In genomic region chr4:152332952-152333351, GRCm38 (mm10) we compare ENCODE assay signal across 9 mouse cellular contexts. TPM values are rescaled to one million over a fixed set of nuclear protein-coding genes. Genes with fewer than 3 reads are reported as not detected.
DNase-seq lines count a peak whose midpoint lies in the region; ATAC-seq and TF ChIP-seq lines count a peak whose summit lies in the region.
"Had no signal": no experiment of that assay in that cellular context is flagged by ENCODE, and none has a peak within 500 bp of the region (broad histone marks: within the 10 kb centered on the region; RNA-seq: fewer than 3 reads in every experiment).

No protein-coding gene starts in this region.

- intact Hi-C loops in gastrocnemius, postnatal 14 days (cut with DNase I; ENCODE audit: low total_unique reads) = no loop called here

- no peak overlapping the region for H3K4me2 ChIP-seq in intestine, postnatal 0 days (replicated peaks; ENCODE audit: low read depth)
- H3K4me2 ChIP-seq in liver, embryonic 16.5 days (ENCODE audit: low read depth, low read length) = no peak overlapping the region
- no peak overlapping the region for H3K4me2 ChIP-seq in neural tube, embryonic 13.5 days

- 21% methylated on average over 2 of the region's 2 CpGs for whole genome bisulfite sequencing in intestine, postnatal 0 days
- 37% methylated on average over 2 of the region's 2 CpGs for WGBS in liver, embryonic 16.5 days (ENCODE audit: insufficient replicate concordance)
- WGBS in neural tube, embryonic 13.5 days = 46% methylated on average over 2 of the region's 2 CpGs

- no peak overlapping the region for H3K9ac ChIP-seq in intestine, postnatal 0 days (ENCODE audit: low read depth, low read length)
- H3K9ac ChIP-seq in liver, embryonic 16.5 days (ENCODE audit: low read depth, low read length) = no peak overlapping the region
- no peak overlapping the region for H3K9ac ChIP-seq in neural tube, embryonic 13.5 days

- H3K4me3 ChIP-seq in intestine, postnatal 0 days (ENCODE audit: low read depth, low read length) = no peak overlapping the region
- no peak overlapping the region for H3K4me3 ChIP-seq in liver, embryonic 16.5 days (ENCODE audit: low read depth, low read length)
- no peak overlapping the region for H3K4me3 ChIP-seq in neural tube, embryonic 13.5 days
- H3K4me3 ChIP-seq: megakaryocyte, embryonic 14.5 days had no signal

- peak; percentile 99 for TF ChIP-seq CTCF in intestine, postnatal 0 days (IDR thresholded peaks at IDR 0.05; ENCODE audit: low read depth)

- H3K36me3 ChIP-seq in intestine, postnatal 0 days (ENCODE audit: control insufficient read depth, insufficient read depth) = peaks cover 61% of the 10 kb centered on the region
- H3K36me3 ChIP-seq in liver, embryonic 16.5 days (ENCODE audit: control insufficient read depth, insufficient read depth) = peaks cover 54% of the 10 kb centered on the region
- H3K36me3 ChIP-seq in neural tube, embryonic 13.5 days = peaks cover 79% of the 10 kb centered on the region

- H3K9me3 ChIP-seq in intestine, postnatal 0 days (ENCODE audit: control insufficient read depth) = no peaks in the 10 kb centered on the region
- H3K9me3 ChIP-seq in liver, embryonic 16.5 days (replicated peaks; ENCODE audit: control insufficient read depth, low read length) = no peaks in the 10 kb centered on the region
- H3K9me3 ChIP-seq in neural tube, embryonic 13.5 days = no peaks in the 10 kb centered on the region
- H3K9me3 ChIP-seq: megakaryocyte, embryonic 14.5 days had no signal

- H3K27ac ChIP-seq in intestine, postnatal 0 days (ENCODE audit: low read depth, low read length) = no peak overlapping the region
- H3K27ac ChIP-seq in liver, embryonic 16.5 days (ENCODE audit: low read length) = no peak overlapping the region
- H3K27ac ChIP-seq in neural tube, embryonic 13.5 days (replicated peaks) = no peak overlapping the region

- no peaks in the 10 kb centered on the region for H3K4me1 ChIP-seq in intestine, postnatal 0 days (replicated peaks; ENCODE audit: control insufficient read depth, insufficient read depth, low read length)
- peaks cover 1% of the 10 kb centered on the region; the same call in 1 of the 2 replicates for H3K4me1 ChIP-seq in liver, embryonic 16.5 days (ENCODE audit: control insufficient read depth, low read depth, low read length)
- peaks cover 2% of the 10 kb centered on the region; the same call in 1 of the 2 replicates for H3K4me1 ChIP-seq in neural tube, embryonic 13.5 days (replicated peaks)

- 0 out of 2 replicates have a peak, but pooled peaks have one; percentile 15 for ATAC-seq in intestine, postnatal 0 days
- ATAC-seq in liver, embryonic 16.5 days (ENCODE audit: low read depth) = peak; percentile 32; the same call in 1 of the 2 replicates
- ATAC-seq in neural tube, embryonic 13.5 days (ENCODE audit: low read depth) = peak; percentile 60; the same call in 1 of the 2 replicates

- H3K27me3 ChIP-seq in intestine, postnatal 0 days (replicated peaks; ENCODE audit: control insufficient read depth, insufficient read depth, low read length) = peaks cover 9% of the 10 kb centered on the region
- H3K27me3 ChIP-seq in liver, embryonic 16.5 days (ENCODE audit: control insufficient read depth, insufficient read depth, low read depth, low read length) = peaks cover 18% of the 10 kb centered on the region
- H3K27me3 ChIP-seq in neural tube, embryonic 13.5 days = no peaks in the 10 kb centered on the region; the same call in 1 of the 2 replicates

- DNase-seq in ovary, adult 18-20 months (ENCODE audit: low spot score) = peak; percentile 24
- DNase-seq in ovary, postnatal 10 days (ENCODE audit: low spot score) = no peak
- DNase-seq in c-Kit-positive CD71-negative TER-119-negative erythroid progenitor cells, embryonic 14.5 days (ENCODE audit: low read depth) = peak; percentile 63
- peak; percentile 74 for DNase-seq in gastrocnemius, postnatal 14 days
- peak; percentile 73 for DNase-seq in thymus, postnatal 14 days

RNA-seq across cellular contexts. Expression of gene Chd5, which starts 5.5 kb away (rescaled TPM):
- under 1 TPM; 0.11 to 0.45 TPM for total RNA-seq in gastrocnemius, postnatal 14 days (2021)
- 1.4 and 1.5 TPM in 2 replicates for polyA plus RNA-seq in intestine, postnatal 0 days (2015; fragmentation: Nextera tagmentation; extraction: Ambion mirVana)
- polyA plus RNA-seq in liver, embryonic 16.5 days (2015; fragmentation: Nextera tagmentation; extraction: Ambion mirVana) = 0.04 TPM in 1 of 2 replicates, not detected in the other
- polyA plus RNA-seq in neural tube, embryonic 13.5 days (2015; fragmentation: Nextera tagmentation; extraction: Ambion mirVana) = 26.0 and 30.8 TPM in 2 replicates

RNA-seq across cellular contexts. Expression of gene Rpl22, which starts 7.4 kb away (rescaled TPM):
- 100 to 1,000 TPM; 233 to 251 TPM for total RNA-seq in gastrocnemius, postnatal 14 days (2021)
- 281 and 296 TPM in 2 replicates for polyA plus RNA-seq in intestine, postnatal 0 days (2015; fragmentation: Nextera tagmentation; extraction: Ambion mirVana)
- polyA plus RNA-seq in liver, embryonic 16.5 days (2015; fragmentation: Nextera tagmentation; extraction: Ambion mirVana) = 161 and 209 TPM in 2 replicates
- polyA plus RNA-seq in neural tube, embryonic 13.5 days (2015; fragmentation: Nextera tagmentation; extraction: Ambion mirVana) = 198 and 217 TPM in 2 replicates

RNA-seq across cellular contexts. Expression of gene Rnf207, which starts 14.2 kb away (rescaled TPM):
- not detected for total RNA-seq in gastrocnemius, postnatal 14 days (2021)
- polyA plus RNA-seq in intestine, postnatal 0 days (2015; fragmentation: Nextera tagmentation; extraction: Ambion mirVana) = 0.69 and 0.70 TPM in 2 replicates
- polyA plus RNA-seq in liver, embryonic 16.5 days (2015; fragmentation: Nextera tagmentation; extraction: Ambion mirVana) = not detected in 2 replicates
- 6.3 and 10.4 TPM in 2 replicates for polyA plus RNA-seq in neural tube, embryonic 13.5 days (2015; fragmentation: Nextera tagmentation; extraction: Ambion mirVana)

RNA-seq across cellular contexts. Expression of gene Icmt, which starts 35.9 kb away (rescaled TPM):
- total RNA-seq in gastrocnemius, postnatal 14 days (2021) = 10 to 100 TPM; 16.0 to 19.0 TPM
- 12.6 and 12.9 TPM in 2 replicates for polyA plus RNA-seq in intestine, postnatal 0 days (2015; fragmentation: Nextera tagmentation; extraction: Ambion mirVana)
- 5.9 and 6.5 TPM in 2 replicates for polyA plus RNA-seq in liver, embryonic 16.5 days (2015; fragmentation: Nextera tagmentation; extraction: Ambion mirVana)
- 17.9 and 21.7 TPM in 2 replicates for polyA plus RNA-seq in neural tube, embryonic 13.5 days (2015; fragmentation: Nextera tagmentation; extraction: Ambion mirVana)

RNA-seq across cellular contexts. Expression of gene Hes3, which starts 41.5 kb away (rescaled TPM):
- not detected for total RNA-seq in gastrocnemius, postnatal 14 days (2021)
- not detected in 2 replicates for polyA plus RNA-seq in intestine, postnatal 0 days (2015; fragmentation: Nextera tagmentation; extraction: Ambion mirVana)
- polyA plus RNA-seq in liver, embryonic 16.5 days (2015; fragmentation: Nextera tagmentation; extraction: Ambion mirVana) = not detected in 2 replicates
- polyA plus RNA-seq in neural tube, embryonic 13.5 days (2015; fragmentation: Nextera tagmentation; extraction: Ambion mirVana) = 0.24 and 0.26 TPM in 2 replicates

Comparison
In these comparisons a context has a peak if more than half of its experiments do, and no peak if none do; other contexts are left out.
1. RNA of gene Chd5, which starts 5.5 kb away (polyA plus RNA-seq): 26.0 to 30.8 TPM in neural tube, embryonic 13.5 days; 1.4 to 1.5 TPM in intestine, postnatal 0 days and 0.04 TPM in liver, embryonic 16.5 days; every median in the first group is over 10 times any median in the second.
2. Peak in every context shown above with its lines, with median percentiles within 50 percentile points of each other: ATAC-seq.